Mouse (Mus musculus): Measurements from ENCODE around the gene Ly6g6e.

DNA sequence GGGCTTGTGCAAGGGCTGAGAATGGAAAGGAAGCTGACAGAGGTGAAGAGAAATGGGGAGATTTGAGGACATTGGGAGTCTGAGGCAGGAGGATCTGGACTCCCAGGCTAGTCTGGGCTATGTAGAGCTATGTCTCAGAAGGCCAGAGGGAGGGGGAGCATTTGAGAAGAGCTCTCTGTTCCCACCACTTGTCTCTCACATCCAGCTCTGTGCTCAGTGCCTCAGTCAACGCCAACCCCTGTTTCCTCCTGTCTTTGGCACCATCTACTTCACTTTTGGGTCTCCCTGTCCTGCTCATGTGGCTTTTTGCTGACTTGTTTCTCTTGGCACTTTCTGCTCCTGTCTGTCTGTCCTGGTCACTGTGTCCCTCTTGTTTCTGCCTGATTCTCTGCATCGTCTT lies 583 bp downstream of the Ly6g6e start:
- TF ChIP-seq CTCF (IDR thresholded peaks at IDR 0.05; ENCODE audit: extremely low read depth, insufficient read length, insufficient replicate concordance, low read depth, low read length) = no peak
- TF ChIP-seq POLR2A (IDR thresholded peaks at IDR 0.05; ENCODE audit: low read depth, low read length) = no peak

Data from small intestine, adult 2 months (tissue).